Mouse (Mus musculus): ENCODE data around the gene Scgn. TPM values are rescaled to one million over a fixed set of nuclear protein-coding genes. Genes with fewer than 3 reads are reported as not detected.

Scgn gene
- total RNA-seq (2021): 1 to 10 TPM; 2.3 to 4.9 TPM
- long read RNA-seq, experiment 1, transcript Scgn-201 (11 exons, 1,412 nt): major isoform, 5 of 5 reads
- long read RNA-seq, experiment 1, partial matches to known transcripts: 0 of 5 reads
- long read RNA-seq, experiment 1, other reads (novel, unspliced or antisense): 0 of 5 reads
- long read RNA-seq, experiment 2, partial matches to known transcripts: 0 of 5 reads
- long read RNA-seq, experiment 2, other reads (novel, unspliced or antisense): 1 of 5 reads

DNA sequence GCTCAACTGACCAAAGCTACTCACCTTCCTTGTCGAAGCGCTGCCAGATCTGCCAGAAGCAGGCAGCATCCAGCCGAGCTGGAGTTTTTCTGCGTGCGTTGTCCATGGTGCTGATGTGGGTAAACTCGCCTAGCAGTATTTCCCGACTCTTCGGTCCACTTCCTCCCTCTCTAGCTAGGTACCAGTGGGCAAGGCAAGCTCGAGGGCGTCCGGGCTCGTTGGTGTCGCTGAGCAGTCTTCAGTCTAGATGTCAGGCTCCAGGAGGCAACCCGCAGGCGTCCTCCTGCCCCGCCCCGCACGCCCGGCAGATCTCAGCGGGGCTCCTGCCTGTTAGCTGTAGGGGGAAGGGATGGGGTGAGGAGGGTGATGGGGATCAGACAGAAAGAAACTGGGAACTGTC, at the start of gene Scgn:
TSS of gene Scgn (minus strand) at position 287 of the 400 bp plus-strand sequence.
- peak; percentile 75 to 79 for DNase-seq

- DNase-seq: no peak
Observed at GRCm38 (mm10) chr13:24040221-24040620, 49.2 kb upstream of the Scgn start.

DNA sequence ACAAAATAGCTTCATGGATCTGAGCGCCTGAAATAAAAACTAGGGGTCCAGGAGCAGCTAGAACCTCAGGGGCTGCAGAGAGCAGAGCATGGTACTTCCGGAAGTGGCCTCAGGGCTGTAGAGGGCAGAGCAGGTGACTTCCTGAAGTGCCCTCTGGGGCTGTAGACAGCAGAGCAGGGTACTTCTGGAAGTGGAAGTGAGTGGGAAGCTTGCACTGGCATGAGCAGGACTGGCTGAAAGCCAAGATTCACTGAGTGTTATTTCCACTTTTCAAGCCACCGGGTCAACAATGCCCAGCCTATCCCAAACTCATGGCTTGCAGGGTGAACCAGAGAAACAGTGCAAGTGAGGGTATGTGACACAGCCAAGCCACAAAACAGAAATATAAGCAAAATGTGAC, 46.5 kb upstream of the Scgn start:
- DNase-seq: peak in 1 of 2 experiments; percentile 14

DNA sequence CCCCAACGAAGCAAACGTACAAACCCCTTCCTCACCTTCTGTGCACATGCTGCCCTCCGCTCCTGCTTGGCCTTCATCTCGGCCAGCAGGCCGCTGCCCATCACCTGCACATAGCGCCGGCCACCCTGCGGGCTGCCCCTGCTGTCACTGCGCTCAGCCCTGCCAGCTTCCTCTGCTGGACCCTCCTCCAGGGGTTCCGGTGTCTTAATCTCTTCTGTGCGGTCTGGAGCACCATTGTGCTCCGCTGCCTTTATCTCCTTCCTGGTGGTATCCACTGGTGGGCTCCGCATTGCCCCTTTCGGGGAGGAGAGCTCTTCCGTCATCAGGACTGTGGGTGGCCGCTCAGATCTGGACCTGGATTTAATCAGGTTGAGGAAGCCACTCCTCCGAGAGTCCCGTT, 45.1 kb upstream of the Scgn start:
- DNase-seq: no peak

DNA sequence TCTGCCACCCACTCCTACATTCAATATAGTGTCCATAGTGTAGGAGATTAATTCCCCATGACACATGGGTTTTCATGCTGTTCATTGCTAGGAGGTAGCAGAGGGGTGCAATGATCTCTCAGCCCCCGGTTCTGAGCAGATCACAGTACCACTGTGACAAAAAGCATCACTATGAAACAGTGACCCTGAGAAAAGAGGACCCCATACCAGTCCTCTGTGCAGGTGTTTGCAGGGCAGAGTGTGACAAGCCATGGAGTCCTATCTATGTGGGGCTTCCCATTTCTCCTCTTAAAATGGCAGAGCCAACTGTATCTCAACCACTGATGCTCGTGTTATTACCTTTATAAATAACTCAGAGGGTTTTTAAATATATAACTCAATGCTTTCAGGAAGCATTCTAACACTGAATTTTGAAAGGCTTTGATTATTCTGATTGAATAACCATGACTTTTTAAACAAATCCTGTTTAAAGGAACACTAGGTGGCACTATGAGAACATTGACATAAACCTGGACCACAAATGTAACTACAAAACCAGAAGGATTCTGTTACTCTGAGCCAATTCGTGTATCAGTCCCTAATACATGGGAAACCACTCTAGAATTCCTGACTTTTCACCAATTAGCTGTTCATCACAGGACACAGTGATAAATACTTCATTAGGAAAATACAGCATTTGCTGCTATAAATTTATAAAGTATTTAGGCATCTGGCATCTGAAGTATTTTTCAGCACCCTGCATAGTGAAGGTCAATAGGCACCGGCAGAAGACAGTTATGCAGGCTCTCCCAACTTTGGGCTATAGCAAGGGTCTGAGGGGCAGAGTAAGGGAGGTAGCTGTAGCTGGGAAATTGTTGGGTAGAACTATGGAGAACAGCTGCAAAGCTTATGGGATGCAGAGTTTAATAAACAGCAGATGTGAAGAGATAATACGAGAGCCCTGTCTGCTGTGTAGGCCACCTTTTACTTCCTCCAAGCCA, 36.5 kb upstream of the Scgn start:
- DNase-seq: no peak

DNA sequence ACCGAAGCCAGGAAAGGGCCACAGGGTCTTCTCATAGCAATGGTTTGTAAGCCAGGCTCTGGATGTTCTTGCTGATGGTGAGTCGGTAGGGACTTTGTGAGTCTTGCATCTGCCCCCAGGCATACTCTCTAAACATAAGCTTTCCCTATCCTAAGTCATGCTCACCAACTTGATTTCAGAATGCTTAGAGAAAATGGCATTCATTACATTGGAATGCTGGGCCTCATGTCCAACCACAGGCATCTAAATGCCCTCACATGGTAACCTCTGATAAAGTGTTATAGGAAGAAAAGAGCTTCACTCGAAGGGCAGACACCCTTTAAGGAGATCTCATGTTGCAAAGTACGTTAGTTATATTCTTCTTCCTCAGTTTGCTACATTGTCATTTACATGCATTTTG, 27.5 kb upstream of the Scgn start:
- DNase-seq: no peak

- no peak for DNase-seq
Observed at GRCm38 (mm10) chr13:24005528-24005927, 14.5 kb upstream of the Scgn start.

- no peak for DNase-seq
Observed at GRCm38 (mm10) chr13:24001797-24002196, 10.8 kb upstream of the Scgn start.

- DNase-seq: no peak
Observed at GRCm38 (mm10) chr13:24001081-24001480, 10.1 kb upstream of the Scgn start.

GRCm38 (mm10) chr13:23998826-23999225, 7.8 kb upstream of the Scgn start:
- DNase-seq: no peak

DNA sequence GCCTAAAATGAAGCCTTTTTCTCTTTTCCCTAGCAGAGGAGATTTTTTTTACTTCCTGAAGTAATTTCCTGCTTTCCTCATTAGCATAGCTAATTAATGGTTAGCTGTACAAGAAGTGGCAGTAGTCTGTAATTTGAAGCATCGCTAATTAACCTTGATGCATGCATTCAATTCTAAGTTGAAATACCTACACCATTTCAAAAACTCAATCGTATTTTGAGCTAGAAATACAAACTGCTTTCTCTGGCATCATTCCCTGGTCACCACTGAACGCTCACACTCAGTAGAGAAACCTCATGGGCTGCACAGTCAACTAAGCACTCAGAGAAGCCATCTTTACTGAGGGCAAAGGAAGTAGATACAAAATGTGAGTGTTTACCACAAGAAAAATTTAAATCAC, 3.7 kb upstream of the Scgn start:
- no peak for DNase-seq

DNA sequence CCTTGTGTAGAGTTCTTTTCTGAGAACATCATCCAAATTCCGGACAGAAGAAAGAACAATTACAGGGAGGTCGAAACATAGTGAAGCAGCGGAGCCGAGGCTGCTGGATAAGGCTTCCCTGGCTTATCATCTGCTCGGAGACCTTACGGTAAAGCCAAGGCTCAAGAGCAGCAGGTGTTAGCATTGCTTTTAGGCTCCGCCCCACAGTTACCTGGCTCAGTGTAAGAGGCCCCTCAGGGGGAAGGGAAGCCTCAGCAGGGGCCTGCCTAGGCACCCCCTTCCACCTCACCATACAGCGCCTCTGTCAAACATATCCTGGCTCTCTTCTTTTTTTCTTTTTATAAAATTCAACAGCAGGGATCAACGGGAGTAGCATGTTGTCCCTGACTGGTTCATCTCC, 3.0 kb upstream of the Scgn start:
- no peak for DNase-seq

- no peak for DNase-seq
Observed at GRCm38 (mm10) chr13:23990451-23990850, 563 bp downstream of the Scgn start.

- no peak for DNase-seq
Observed at GRCm38 (mm10) chr13:23985130-23985529, 5.9 kb downstream of the Scgn start.

DNA sequence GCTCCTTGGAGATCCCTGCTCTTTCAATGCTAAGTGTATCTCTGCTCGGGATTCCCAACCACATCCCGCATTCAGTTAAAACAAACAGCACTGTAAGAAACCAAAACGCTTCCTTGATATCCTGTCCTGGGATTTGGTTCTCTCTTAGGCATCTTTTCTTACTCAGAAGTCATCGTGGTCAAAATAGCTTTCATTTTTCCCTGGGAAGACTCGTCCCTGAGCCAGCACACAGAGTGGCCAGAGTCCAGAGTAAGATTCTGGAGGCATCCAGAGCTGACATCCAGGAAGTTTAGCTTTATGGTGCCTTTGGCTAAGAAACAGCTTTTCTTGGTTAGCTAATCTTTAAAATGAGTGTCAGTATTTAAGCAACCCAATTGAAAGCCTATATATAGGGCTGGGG, 18.7 kb downstream of the Scgn start:
- DNase-seq: no peak

- DNase-seq: no peak
Observed at GRCm38 (mm10) chr13:23971870-23972269, 19.1 kb downstream of the Scgn start.

GRCm38 (mm10) chr13:23964909-23965308, 26.1 kb downstream of the Scgn start:
- no peak for DNase-seq

- DNase-seq: no peak
Observed at GRCm38 (mm10) chr13:23959776-23960175, 31.2 kb downstream of the Scgn start.

GRCm38 (mm10) chr13:23950928-23951327, 40.1 kb downstream of the Scgn start:
- DNase-seq: peak; percentile 59 to 60

DNA sequence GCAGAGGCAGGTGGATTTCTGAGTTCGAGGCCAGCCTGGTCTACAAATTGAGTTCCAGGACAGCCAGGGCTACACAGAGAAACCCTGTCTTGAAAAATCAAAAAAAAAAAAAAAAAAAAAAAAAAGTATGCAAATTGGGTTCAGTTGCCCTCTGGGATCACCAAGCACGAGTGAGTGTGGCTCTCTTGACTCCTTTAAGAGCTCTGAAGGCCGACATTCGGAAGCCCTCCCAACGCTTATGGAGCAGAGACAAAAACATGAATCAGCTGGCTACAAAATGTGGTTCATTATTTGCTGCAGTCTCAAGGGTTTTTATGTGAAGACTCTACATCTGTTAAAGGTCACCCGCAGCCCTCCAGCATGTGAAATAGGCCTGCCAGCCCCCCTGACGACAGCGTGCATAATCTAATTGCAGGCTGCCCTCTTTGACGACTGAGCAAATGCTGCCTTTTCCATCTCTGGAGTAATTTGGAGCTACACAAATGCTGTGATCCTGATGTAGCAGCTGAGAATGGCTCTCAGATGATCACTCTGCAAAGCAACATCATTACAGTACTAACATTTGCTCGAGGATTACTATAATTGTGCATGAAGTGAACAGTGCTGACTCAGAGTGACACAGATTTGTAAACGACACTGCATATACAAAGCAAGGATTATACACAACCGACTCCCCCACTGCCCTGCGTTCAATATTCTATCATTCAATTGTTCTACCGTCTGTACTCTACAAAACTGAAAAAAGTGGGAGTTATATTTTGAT, 41.3 kb downstream of the Scgn start:
- no peak for DNase-seq

- DNase-seq: no peak
Observed at GRCm38 (mm10) chr13:23946254-23946653, 44.8 kb downstream of the Scgn start.

DNA sequence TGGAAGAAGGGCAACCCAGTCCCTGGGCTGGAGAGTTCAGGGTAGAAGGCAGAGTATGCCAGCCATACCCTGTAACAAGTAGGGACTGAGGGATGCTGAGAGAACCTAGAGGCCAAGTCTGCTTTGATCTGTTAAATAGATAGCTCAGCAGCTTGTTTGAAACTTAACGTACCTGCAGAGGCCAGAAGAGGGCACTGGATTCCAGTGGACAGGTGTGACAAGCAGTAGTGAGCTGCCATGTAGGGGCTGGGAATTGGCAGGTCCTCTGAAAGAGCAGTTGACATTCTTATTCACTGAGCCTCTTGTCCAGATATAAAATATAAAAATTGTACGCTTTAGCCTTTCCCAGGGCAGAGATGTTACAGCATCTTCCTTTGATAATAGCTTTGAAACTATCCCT, 48.2 kb downstream of the Scgn start:
- no peak for DNase-seq

GRCm38 (mm10) chr13:23940291-23940690, 50.7 kb downstream of the Scgn start:
- DNase-seq: no peak

Data from adrenal gland, postnatal 36 days (tissue).